Mouse (Mus musculus) thymus, adult 2 months (tissue): ENCODE measurements around the gene Stk24. TPM values are rescaled to one million over a fixed set of nuclear protein-coding genes. Genes with fewer than 3 reads are reported as not detected.

Experiments used
- DNase-seq: peaks from one replicate; pipeline ENCODE4 v3.0.0; 2021
- H3K27ac ChIP-seq: fragments of 200-500 bp; 2 replicates; pipeline ENCODE4 v1.5.1; 2012; ENCODE audit warnings: low read length, control low read depth; ENCODE audit not compliant: control insufficient read depth, insufficient read depth
- H3K27me3 ChIP-seq: fragments of 200-500 bp; 2 replicates; pipeline ENCODE4 v1.6.1; 2012; ENCODE audit warnings: mild to moderate bottlenecking, low read length, moderate library complexity, mixed read lengths; ENCODE audit not compliant: control insufficient read depth, insufficient read depth
- H3K36me3 ChIP-seq: fragments of 200-500 bp; 2 replicates; pipeline ENCODE4 v1.6.1; 2012; ENCODE audit warnings: mild to moderate bottlenecking, low read length, moderate library complexity; ENCODE audit not compliant: control insufficient read depth, insufficient read depth
- H3K4me1 ChIP-seq: fragments of 200-500 bp; replicated peaks from 2 replicates; pipeline ENCODE4 v1.6.1; 2012; ENCODE audit warnings: low read length; ENCODE audit not compliant: control insufficient read depth, insufficient read depth
- H3K4me3 ChIP-seq: fragments of 200-500 bp; 2 replicates; pipeline ENCODE4 v1.5.1; 2012; ENCODE audit warnings: mild to moderate bottlenecking, low read length, control low read depth, moderate library complexity; ENCODE audit not compliant: control insufficient read depth, insufficient read depth
- CTCF ChIP-seq: fragments of 200-500 bp; IDR thresholded peaks from 2 replicates; pipeline ENCODE4 v1.5.1; 2012; ENCODE audit warnings: mild to moderate bottlenecking, control low read depth, low read length, moderate library complexity, borderline replicate concordance; ENCODE audit not compliant: control insufficient read depth, poor library complexity, insufficient read depth; ENCODE audit errors: extremely low read depth
- POLR2A ChIP-seq: fragments of 200-500 bp; IDR thresholded peaks from 2 replicates; pipeline ENCODE4 v1.6.1; 2012; ENCODE audit warnings: mild to moderate bottlenecking, low read length, control low read depth, moderate library complexity; ENCODE audit not compliant: control insufficient read depth, poor library complexity, insufficient read depth; ENCODE audit errors: extremely low read depth
- WGBS: fragments of 180-500 bp; shearing (Covaris S2); methylation state at CpG from one replicate; pipeline ENCODE4 v1.1.7; 2018; 5-methylcytosine and 5-hydroxymethylcytosine counted together
- polyA plus RNA-seq: library from polyadenylated mRNA; depleted of rRNA; stranded (reverse); fragments of >200 nt; gene quantifications from 2 replicates; pipeline ENCODE4 v1.2.3, GENCODE M21; 2012

The Stk24 gene
- polyA plus RNA-seq, 1 experiment = 57.1 TPM

- Histone ChIP-seq H3K27ac (peak overlapping the region; percentile 35; the same call in 1 of the 2 replicates), H3K4me3 (peak overlapping the region; percentile 22), H3K4me1 (peaks cover 12% of the 10 kb centered on the region), H3K27me3 (no peaks in the 10 kb centered on the region), H3K36me3 (no peaks in the 10 kb centered on the region)
- DNase-seq = peak; percentile 9
- WGBS = 45% methylated on average over 15 of the region's 15 CpGs
- no peak for TF ChIP-seq POLR2A
- no peak for TF ChIP-seq CTCF
Observed at GRCm38 (mm10) chr14:121405546-121405945, 25.7 kb upstream of the Stk24 start.

DNA sequence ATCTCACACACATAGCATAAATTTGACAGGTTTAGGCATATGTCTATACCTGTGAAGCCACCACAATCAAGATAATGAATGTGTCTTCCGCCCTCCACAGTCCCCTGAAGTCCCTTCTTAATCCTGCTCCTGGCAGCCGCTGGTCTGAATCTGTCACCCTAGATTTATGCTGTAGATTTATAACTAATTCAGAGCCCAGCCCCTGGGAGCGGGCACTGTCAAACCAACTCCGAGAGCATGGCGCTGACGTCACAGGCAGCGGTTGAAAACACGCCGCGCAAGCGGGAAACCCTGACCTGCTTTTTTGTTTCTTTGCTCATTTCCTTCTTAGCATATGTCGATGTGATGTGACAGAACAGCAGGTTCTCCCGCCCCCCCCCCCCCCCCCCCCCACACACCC is 25.3 kb upstream of the Stk24 start:
- H3K27ac ChIP-seq = no peak overlapping the region
- peaks cover 12% of the 10 kb centered on the region for H3K4me1 ChIP-seq
- TF ChIP-seq POLR2A (no peak), CTCF (no peak)
- no peaks in the 10 kb centered on the region for H3K27me3 ChIP-seq
- WGBS = 23% methylated on average over 12 of the region's 13 CpGs
- DNase-seq = peak; percentile 51
- H3K4me3 ChIP-seq = no peak overlapping the region
- H3K36me3 ChIP-seq = no peaks in the 10 kb centered on the region

DNA sequence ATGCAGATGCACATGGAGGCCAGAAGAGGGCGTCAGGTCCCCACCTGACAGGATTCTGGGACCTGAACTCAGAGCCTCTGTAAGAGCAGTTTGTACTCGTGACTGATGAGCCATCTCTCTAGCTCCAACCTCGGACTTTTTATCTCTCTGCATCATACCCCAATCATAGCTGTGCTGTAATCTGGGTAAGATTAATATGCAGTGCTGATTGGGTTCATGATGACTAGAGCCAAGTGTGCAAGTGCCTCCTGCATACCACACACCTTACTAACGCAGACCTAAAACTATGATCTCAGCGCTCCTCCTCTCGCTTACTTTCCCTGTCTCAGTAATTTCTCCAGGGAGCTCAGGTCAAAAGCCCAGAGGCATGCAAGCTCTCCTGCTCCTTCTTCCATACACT is 19.9 kb upstream of the Stk24 start:
- H3K27ac ChIP-seq = no peak overlapping the region
- H3K27me3 ChIP-seq = no peaks in the 10 kb centered on the region
- no peaks in the 10 kb centered on the region for H3K36me3 ChIP-seq
- DNase-seq = no peak
- TF ChIP-seq POLR2A (no peak), CTCF (no peak)
- peaks cover 2% of the 10 kb centered on the region; the same call in 1 of the 2 replicates for H3K4me1 ChIP-seq
- WGBS = 95% methylated on average over 6 of the region's 6 CpGs
- H3K4me3 ChIP-seq = no peak overlapping the region

- H3K4me3 ChIP-seq = no peak overlapping the region
- 97% methylated on average over 1 of the region's 1 CpGs for WGBS
- H3K36me3 ChIP-seq = no peaks in the 10 kb centered on the region
- no peaks in the 10 kb centered on the region for H3K27me3 ChIP-seq
- DNase-seq = no peak
- no peaks in the 10 kb centered on the region for H3K4me1 ChIP-seq
- TF ChIP-seq POLR2A = no peak
- TF ChIP-seq CTCF = no peak
- H3K27ac ChIP-seq = no peak overlapping the region
Observed at GRCm38 (mm10) chr14:121397471-121397870, 17.7 kb upstream of the Stk24 start.

DNA sequence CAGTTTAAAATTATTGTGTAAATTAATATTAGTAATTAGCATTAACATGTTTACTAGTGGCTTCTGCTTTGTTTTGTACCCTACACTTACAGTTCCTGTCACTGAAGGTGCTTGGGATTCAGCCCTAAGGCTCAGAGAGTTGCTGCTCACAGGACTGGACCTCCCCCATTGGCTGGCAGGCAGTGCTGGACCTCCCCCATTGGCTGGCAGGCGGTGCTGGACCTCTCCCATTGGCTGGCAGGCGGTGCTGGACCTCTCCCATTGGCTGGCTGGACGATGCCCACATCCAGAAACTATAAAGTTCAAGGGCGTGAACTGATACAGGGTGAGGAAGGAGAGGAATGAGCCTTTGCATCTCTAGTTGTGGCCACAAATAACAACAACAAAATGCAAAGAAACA is 15.3 kb upstream of the Stk24 start:
- TF ChIP-seq POLR2A (no peak), CTCF (no peak)
- no peak overlapping the region for H3K4me3 ChIP-seq
- H3K27ac ChIP-seq = no peak overlapping the region
- 89% methylated on average over 4 of the region's 4 CpGs for WGBS
- no peaks in the 10 kb centered on the region for H3K36me3 ChIP-seq
- DNase-seq = no peak
- H3K27me3 ChIP-seq = no peaks in the 10 kb centered on the region
- H3K4me1 ChIP-seq = no peaks in the 10 kb centered on the region

GRCm38 (mm10) chr14:121391927-121392326 is 12.1 kb upstream of the Stk24 start:
- WGBS = 95% methylated on average over 5 of the region's 5 CpGs

DNA sequence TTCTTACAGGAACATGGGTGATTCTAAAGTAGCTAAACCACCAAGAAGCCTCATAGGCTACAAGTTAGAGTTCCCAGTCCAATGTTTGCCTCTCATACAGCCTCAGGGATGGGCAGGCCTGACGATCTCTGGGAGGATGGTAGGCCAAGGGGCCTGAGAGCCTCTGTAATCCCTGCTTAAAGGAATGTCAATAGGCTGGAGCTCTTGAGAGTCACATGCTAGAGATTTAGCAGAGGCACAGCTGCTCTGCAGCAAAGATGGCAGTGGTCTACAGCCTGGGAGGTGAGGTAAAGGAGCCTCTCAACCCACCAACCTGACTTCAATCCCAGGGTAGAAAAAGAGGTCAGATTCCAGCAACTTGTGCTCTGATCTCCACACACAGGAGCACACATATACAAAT is 7.9 kb upstream of the Stk24 start:
- H3K4me1 ChIP-seq = no peaks in the 10 kb centered on the region
- H3K27ac ChIP-seq = no peak overlapping the region
- 97% methylated on average over 1 of the region's 1 CpGs for WGBS

More at GRCm38 (mm10) chr14:121391927-121392326, 12.1 kb upstream of the Stk24 start:
- no peaks in the 10 kb centered on the region for H3K27me3 ChIP-seq
- no peaks in the 10 kb centered on the region for H3K4me1 ChIP-seq
- DNase-seq = no peak
- no peak overlapping the region for H3K4me3 ChIP-seq
- no peaks in the 10 kb centered on the region for H3K36me3 ChIP-seq
- TF ChIP-seq POLR2A = no peak
- no peak overlapping the region for H3K27ac ChIP-seq

More for the DNA sequence above, 7.9 kb upstream of the Stk24 start:
- Histone ChIP-seq H3K36me3 (no peaks in the 10 kb centered on the region), H3K27me3 (no peaks in the 10 kb centered on the region), H3K4me3 (no peak overlapping the region)
- no peak for TF ChIP-seq CTCF
- DNase-seq = no peak
